Mouse (Mus musculus): ENCODE measurements around the gene Palld.

Palld gene

DNA sequence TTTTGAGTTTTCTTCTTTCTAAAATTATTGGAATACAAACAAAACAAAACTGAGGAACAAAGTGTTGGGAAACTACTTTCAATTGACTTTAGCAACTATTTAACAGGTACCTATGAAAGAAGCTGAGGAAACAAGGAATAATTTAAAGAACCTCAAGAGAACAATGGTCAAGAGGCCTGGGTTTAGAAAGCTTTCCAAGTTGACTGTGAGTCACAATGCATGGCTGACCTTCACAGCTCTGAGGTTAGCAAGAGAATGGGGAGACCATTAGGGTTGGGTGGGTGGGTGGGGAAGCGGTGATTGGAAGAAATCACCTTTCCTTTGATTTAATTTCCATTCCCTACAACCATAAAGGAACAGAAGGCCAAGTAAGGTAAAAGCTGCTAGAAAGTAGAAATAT, 35.6 kb downstream of the Palld start:
- DNase-seq (ENCODE audit: low spot score in 2 of 2) = no peak

DNA sequence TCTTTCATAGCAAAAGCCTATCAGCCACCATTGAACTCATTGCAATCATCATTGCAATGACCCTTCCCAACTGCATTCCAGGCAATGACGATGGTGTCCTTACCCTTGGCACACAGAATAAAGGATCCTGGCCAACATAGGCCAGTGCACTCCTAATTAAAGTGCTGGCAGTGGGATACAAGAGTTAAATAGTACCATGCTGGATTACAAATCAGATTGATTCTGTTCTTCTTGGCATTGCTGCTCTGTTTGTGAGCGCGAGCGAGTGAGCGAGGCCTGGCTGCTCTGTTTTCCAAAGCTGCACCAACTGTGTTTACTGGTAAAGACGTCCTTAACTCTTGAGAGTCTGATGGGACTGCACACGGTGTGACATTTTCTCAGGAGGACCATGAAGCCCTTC, 37.1 kb downstream of the Palld start:
- DNase-seq (ENCODE audit: low spot score in 2 of 2) = no peak

DNA sequence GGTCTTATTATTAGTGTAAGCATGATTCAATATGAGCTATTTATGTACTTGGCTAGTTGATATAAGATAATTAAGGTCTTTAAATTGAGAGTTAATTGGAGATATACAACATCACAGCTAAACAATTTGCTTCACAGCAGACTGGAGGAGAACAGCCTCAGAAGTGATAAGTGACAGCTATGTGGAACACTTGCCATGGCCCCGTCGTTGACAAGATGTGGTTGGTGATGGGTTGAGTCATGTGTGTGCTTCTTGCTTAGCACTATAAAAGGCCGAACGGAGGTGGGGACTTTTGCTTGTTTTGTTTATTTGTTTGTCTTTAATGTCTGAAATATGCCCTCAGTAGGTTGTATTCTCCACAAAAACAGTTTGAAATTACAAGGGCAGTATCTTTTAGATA, 51.2 kb downstream of the Palld start:
- DNase-seq (ENCODE audit: low spot score in 2 of 2) = no peak

DNA sequence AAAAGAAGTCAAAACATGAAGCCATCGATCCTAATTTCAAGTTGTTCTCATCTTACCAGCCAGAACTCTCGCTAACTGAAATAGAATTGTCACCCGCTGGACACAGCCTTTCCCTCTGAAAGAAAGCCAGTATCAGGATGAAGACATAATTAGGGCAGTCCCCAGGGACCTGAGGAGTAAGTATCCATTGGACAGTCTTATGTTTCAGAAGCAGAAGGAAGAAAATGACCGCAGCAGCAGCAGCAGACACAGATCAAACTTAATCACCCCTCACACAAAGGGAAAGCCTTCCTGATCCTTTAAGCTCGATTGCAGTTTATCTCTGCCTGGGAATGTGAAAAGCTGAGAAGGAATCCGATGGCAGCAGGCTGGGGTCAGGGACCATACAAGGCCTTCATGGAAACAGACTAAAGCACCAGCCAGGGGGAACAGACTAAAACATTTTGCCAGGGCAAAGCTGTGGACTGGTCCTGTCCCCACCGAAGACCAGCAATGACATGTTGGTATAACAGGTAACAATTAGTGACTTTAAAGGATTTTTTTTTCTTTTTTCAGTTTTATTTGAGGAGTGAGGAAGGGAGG, 53.8 kb downstream of the Palld start:
- no peak for DNase-seq (ENCODE audit: low spot score in 2 of 2)

DNA sequence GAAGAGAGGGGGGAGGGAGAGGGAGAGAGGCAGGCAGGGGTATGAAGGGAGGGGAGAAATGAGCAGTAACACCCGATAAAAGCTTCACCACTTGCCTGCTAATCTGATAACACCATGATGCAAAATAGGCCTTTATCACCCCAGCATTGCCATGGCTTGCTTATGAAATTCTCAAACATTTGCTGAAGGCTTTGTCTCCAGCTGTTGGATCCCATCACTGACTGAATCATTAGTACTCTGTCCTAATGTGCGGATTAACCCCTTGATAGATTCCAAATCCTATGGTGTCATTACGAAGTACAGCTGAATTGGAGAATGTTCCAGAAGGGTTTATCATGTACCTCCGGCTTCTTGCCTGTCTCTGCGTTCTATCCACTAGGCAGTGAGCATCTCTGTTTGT, 55.0 kb downstream of the Palld start:
- DNase-seq (ENCODE audit: low spot score in 2 of 2) = no peak

DNA sequence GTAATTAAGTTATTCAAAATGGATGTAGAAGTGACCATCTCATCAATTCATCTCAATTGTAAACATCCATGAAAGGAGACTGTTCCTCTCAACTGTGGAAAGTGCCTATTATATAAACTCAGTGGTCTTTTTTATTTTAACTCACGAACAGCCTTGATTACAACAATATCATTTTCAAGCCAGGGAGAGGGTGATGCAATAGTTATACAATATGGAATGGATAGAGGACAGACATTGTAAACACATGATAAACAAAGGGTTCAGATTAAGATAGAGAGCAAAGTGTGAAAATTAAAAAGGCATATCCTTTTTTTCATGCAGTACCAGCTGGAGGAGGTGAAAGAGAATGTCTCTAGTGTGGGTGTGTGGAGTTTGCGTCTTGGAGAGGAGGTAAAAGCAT, 57.5 kb downstream of the Palld start:
- no peak for DNase-seq (ENCODE audit: low spot score in 2 of 2)

DNA sequence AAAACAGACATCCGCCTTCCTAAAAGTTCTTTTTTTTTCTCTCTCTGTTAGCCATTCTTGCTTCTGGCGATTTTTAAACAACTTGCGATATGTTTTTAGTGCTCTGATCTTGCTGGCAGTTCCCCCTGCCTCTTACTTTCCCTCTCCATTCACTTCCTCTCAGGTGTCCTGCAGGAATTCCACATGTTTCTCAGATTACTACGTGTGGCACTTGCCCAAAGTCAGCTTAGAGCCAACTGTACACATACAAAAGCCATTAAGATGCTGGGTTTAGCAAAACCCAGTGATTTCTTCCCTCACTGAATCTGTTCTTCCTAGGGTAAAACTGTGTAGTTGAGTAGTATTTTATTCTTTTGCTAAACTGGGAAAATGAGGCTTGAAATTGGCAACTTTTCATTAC, 57.9 kb downstream of the Palld start:
- DNase-seq (ENCODE audit: low spot score in 2 of 2) = no peak

DNA sequence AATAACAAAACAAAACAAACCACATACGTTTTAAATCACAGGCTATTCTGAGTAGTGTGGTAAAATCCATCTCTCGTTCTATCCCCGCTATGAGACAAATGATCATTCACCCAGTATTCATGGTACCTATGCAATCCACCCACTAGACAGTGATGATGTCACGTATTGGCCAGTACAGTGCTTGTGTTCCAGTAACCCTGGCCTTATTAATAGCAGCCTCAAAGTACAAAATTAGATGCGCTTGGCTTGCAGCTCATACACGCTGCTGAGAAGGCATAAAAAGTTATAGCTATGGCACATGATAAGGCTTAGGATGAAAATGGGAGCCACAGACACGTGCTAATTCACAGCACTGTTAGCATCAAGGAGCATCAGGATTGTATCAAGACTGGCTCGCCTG, 58.7 kb downstream of the Palld start:
- DNase-seq (ENCODE audit: low spot score in 2 of 2) = no peak

DNA sequence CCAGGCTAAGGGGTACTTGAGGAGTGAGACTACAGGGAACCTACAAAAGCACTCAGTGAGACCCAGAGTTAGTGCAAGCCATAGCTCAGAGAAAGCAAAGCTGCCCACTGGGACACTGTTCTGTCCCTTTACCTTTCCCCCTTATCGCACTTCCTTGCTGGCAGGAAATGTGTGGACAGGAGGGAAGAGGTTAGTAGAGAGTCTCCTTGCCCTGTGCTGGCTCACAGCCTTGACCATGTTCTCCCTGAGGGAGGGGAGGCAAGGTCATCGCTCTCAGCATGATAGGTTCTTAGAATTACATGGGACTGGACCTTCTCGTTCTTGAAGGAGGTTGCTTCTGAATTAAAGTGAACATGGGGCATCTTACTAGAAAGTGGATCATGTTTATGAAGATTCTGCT, 69.3 kb downstream of the Palld start:
- DNase-seq (ENCODE audit: low spot score in 2 of 2) = no peak

DNA sequence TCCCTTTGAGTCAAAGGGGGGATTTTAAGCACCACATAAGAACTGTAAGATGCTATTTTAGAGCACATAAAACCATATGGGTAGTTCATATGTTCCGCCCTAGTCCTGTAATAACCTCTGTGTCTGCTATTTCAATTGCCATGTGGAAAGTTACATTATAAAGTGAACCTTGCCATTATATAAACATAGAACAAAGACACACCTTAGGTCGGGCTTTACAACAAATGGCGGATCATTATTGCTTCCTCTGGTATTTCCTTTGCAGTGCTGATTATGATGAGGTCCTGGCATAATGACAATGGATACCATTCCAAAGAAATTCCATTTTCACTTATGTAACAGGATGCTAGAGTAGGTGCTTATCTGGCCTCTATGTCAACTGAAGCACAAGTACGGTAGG, 70.5 kb downstream of the Palld start:
- no peak for DNase-seq (ENCODE audit: low spot score in 2 of 2)

DNA sequence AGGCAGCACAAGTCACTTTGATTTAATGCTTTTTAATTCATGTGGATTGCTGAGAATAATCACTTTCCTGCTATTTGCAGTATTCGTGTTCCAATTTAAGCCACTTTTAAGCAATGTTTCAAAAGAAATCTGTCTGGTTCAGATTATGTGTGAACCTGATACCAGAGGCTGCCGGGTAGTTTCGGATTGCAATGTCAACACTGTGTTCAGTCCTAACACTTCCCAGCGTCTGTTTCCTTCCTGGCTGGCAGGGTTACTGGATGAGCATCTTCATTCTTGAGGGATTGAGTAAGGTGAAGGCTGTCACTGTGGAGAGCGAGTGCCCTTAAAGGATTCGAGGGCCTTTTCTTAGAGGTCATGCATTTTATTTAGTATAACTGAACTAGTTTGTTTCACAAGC, 71.7 kb downstream of the Palld start:
- DNase-seq (ENCODE audit: low spot score in 2 of 2) = no peak

DNA sequence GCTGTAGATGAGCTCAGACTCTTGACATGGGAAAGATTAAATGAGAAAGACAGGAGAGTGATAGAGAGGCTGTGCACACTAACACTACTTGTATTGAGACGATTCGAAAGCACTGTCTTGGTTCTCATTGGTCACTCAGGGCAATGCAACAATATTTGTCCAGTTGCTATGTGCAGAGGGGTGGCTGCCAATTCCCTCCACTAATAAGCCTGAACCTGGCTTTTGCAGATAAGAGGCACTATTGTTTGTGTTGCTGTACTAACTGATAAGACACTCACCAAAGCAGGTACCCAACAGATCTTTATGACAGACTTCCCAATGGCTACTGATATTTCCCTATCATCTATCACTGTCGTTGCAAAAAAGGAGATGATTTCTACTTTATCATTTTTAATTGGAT, 77.9 kb downstream of the Palld start:
- no peak for DNase-seq (ENCODE audit: low spot score in 2 of 2)

DNA sequence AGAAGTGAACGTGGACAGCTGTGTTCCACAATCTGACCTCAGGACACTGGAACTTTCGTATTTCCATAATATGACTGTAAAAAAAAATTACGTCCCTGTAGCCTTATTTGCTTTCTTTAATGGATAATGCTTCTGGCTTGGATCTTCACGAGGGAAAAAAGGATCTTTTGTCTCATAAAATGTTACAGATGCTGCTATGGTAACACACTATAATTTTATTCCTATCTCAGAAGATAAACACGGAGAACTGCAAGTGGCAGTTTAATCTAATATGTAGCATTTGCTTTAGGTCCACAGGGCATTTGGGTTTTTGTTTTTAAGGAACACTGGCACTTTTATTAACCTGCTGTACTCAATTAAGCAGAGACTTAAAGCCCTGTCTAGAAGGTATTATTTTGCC, 79.3 kb downstream of the Palld start:
- no peak for DNase-seq (ENCODE audit: low spot score in 2 of 2)

DNA sequence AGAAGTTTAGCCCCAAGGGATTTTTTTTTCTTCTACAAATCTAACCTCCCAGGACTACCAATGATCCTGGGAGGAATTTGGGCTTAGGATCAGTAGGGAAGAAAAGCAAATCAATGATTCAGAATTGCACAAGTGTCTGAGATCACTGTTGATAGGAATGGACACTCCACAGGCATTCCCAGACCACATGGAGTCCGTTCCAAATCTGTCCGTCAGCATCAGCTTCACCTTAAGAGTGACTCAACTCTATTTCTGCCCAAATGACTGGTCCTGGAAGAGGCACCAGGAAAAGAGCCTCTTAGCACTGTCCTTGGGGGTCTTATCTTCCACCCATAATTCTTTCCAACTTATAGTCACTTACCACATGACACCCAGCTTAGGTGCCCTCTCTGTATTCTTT, 98.7 kb downstream of the Palld start:
- DNase-seq (ENCODE audit: low spot score in 2 of 2) = no peak

DNA sequence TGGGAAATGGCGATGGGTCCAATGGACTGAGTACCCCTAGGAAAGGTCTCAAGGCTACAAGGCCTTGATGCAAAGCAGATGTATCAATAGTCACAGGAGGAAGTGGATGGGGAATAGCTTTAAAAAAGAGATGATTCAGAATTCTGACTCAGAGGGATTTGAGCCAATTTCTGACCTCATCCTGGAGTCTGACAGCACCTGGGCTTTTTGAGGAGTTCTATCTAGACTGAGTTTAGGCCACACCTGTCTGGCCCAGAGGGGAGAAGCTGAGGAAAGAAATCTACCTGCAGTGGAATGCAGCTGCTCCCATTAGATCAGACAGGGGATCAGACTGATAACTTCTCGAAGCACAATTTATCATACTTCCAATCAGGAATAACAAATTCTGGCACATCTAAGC, 99.7 kb downstream of the Palld start:
- DNase-seq (ENCODE audit: low spot score in 2 of 2) = no peak

DNA sequence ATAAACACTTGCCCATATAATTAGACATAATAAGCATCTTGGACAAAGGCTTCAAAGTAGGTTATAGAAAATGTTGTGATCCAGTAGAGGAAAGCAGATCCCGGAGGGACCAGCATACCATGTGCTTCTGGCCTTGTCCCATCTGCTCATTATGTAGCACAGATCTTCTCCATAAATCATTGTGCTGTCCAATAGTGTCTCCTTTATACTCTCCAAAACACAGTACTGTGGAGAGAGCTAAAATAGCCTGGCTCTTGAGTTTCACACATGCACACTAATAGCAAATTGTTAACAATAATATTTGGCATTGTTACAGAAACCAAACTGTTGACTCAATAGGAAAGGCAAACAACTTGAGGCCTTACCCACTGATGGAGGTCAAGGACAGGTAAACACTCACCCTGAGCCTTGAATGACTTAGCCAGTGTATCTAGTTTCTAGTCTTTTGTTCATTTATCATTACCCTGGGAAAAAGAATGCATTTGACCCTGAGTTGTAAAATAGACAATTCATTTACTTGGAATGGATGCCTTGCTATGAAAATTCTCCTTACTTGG, 105.0 kb downstream of the Palld start:
- no peak for DNase-seq (ENCODE audit: low spot score in 2 of 2)

DNA sequence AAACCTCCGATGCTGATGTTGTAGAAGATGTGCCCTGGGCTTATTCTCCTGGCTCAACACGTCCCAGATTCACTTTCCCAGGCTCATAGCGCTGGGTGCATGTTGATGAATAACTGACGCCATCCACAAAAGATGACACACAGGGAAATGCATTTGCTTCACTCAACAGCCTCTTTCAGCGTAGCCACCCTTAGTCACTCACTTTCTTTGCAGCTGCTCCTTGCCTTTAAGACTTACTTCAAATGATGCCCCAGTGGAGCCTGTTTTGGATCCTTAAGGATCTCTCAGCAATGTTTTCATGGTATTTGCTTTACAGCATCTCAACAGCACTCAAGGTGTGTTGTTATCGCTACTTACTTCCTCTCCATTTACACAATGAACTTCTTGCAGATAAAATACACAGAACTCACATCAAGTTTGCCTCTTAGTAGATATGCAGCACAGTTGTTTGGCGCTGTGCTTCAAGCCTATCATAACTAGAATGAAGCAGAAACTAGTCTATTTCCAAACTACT, 105.9 kb downstream of the Palld start:
- no peak for DNase-seq (ENCODE audit: low spot score in 2 of 2)

DNA sequence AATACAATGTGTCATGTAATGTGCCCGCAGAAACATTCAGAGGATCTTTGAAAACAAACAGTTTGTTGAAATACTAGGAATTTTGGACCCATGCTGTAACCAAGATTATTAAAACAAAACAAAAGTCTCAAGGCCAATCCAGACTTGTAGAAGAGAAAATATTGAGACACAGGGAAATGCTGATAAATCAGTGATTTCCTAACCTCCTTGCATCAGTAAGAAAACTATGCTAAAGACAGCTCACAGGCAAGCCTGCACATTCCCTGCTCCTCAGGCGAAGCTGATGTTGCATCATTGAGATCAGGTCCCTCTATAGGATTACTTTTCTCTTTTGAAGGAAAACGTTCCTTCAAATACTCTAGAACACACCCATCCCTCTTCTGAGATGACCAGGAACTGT, 112.5 kb downstream of the Palld start:
- DNase-seq (ENCODE audit: low spot score in 2 of 2) = no peak

DNA sequence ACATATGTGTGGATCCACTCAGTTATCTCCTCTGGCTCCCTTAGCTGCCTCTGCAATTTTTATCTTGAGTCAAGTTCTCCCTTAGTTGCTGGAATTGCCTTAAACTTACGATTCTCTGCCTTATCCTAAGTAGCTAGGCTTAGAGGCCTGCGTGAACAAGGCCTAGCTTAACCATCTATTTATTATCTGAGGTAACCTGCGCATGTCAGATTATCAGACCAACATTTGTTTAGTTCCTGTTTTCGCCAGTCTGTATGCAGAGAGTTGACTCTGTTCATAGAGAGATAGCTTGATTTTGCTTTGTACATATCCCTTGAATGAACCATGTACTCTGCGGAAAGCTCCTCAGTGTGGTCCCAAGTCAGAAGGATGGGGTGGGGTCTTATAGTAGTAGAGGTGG, 113.2 kb downstream of the Palld start:
- DNase-seq (ENCODE audit: low spot score in 2 of 2) = no peak

DNA sequence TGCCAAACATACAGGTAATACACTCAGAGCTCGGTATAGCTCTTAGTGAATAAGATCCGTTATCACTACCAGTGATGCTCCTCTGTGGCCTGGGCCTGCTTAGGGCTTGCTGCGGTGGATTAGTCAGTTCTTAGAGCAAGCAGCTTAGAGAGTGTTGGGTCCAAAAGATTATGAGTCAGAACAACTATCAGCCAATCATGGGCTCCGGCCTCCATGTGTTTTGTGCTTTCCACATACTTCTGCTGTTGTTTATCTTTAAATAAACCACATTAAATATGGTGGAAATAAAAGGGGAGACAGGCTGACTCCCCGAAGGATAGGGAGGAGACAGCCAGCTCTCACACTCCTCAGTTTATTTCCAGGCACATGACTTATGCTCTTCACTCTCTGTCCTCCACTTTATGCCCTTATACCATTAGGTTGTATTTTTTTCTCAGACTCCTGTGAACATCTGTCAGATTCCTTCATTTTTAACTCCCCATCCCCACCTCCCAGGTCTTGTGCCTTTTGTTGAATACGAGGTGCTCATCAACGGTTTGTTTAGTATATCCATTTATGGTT, 119.5 kb downstream of the Palld start:
- DNase-seq (ENCODE audit: low spot score in 2 of 2) = no peak

DNA sequence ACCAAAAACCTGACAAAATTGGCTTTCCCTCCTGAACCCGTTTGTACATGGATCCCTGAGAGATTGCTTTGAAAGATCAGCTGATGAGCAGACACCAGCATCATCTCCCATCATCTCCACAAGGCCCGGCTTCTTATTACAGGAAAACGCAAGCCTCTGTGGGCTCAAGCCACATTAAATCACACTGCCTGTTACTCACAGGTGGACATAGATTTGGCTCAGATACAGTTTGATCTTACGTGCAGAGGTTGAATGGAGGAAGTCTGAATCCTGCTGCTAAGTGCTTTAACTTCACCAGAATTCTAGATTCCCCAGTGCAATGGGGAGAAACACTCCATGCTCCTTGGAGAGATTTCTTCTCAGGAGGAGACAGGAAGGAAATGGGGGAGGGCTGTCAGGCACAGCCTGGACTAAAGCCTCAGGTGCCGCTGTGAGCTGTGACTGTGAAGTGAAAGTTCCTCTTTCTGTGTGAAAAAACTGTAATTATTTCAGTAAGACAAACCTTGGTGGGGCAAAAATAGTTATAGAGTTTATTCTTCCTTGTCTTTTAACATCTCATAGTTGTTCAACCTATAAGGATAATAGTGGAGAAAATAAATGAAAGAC, 121.7 kb downstream of the Palld start:
- DNase-seq (ENCODE audit: low spot score in 2 of 2) = no peak

DNA sequence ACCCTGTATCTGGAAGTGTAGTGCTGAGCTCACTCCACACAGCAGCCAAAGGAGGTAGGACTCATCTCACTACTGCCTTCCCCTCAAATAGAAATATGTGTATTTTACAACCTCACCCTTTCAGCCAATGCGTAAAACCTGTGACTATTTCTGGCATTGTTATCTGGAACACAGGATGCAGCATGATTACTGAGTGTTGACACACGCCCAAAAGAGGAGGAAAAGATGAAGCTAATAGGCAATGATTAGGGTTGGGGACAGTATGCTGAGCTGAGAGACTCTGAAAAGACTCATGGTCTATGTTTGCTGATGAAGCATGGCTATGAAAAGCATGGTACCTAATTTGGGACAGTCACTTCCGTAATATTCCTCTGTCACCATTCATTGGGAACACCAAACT, 124.3 kb downstream of the Palld start:
- DNase-seq (ENCODE audit: low spot score in 2 of 2) = no peak

DNA sequence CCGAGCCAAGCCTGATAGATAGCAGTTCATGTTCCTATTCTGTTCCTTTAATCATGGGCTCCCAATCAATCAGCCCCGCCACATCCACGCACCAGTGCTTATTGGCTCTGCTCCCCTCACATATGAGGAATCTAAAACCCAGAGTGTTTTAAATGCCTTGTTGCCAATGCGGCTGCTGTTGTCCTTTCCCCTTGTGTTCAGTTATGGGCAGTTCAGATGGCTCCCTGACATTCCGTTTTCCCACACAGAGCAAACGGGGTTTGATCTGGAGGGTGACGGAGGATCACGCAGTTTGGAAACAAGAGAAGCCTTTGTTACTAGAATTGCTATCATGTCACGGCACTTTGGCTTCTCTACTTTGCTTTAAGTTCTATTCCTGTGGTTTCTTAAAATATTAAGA, 125.9 kb downstream of the Palld start:
- DNase-seq (ENCODE audit: low spot score in 2 of 2) = no peak

DNA sequence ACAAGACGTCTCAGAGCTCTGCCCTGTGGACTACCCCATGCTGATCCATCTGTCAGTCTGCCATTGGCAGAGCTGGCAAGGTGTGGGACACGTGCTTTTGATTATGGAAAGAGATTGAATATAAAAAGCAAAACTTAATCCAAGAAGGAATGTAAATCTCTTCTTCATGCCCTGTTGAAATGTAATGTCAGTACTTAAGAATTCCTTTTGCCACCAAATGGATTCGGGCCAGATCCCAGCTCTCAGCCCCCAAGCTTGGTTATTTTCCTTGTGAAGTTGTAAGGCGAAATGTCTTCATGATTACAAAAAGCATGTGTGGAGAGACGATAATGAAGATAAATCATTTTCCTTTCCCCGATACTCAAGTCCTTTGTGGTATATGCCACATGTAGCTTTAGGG, 126.6 kb downstream of the Palld start:
- no peak for DNase-seq (ENCODE audit: low spot score in 2 of 2)
